Mouse (Mus musculus): ENCODE data around the gene Smurf2. TPM values are rescaled to one million over a fixed set of nuclear protein-coding genes. Genes with fewer than 3 reads are reported as not detected.
"Not testable (repeated sequence)": the region's sequence is repeated elsewhere in the genome, so short reads cannot be mapped to it uniquely, and the experiment has no call there.

Gene Smurf2
- total and polyA plus RNA-seq, 3 experiments = 9.5 to 41.0 (median 39.9) TPM

DNA sequence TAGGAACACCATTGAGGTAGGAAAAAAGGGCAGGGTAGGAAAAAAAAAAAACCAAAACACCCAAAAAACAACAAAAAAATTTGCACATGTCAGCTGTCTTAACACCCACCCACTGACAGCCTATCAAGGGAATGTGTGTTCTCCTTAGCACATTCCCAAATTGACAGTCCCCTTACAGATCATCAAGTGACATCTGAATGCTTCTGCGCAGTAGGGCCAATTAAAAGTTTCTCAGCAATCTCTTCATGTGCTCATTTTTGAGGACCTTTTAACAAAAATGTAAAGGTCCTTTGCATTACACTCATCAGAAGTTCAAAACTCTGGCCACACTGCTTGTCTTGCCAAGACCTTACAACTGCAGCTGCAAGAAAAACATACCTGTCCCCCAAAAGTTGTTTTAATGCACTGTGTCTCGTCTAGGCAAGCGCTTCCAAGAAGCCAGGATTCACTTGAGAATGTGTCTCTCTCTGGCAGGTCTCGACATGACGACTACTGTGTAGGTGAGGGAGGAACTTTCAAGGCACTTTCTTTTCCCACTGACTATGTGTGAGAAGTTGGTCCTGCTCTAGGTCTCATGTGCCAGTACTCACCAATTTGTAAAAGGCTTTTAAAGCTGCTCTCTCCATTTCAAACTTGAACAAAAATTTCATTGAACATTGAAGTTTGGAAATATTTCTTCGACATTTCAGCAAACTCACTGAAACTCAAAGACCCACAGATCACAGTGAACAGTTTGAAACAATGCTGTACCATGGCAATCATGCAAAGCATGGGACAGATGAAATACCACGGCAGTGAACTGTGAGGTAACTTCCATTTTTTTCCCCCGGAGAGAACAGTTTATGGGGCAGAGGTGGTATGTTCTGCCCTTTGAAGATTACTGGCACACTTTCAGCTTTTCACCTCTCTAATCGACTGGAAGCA lies 137.4 kb downstream of the Smurf2 start:
- H3K4me1 ChIP-seq (ENCODE audit: control insufficient read depth, insufficient read depth, low read length) = peaks cover 6% of the 10 kb centered on the region
- TF ChIP-seq CTCF (IDR thresholded peaks at IDR 0.05) = no peak
- no peak for TF ChIP-seq EP300 (IDR thresholded peaks at IDR 0.05; ENCODE audit: insufficient read depth, low read depth, low read length)
- TF ChIP-seq POLR2A (IDR thresholded peaks at IDR 0.05; ENCODE audit: insufficient read depth, low read depth, low read length) = no peak
- H3K4me3 ChIP-seq = peak overlapping the region; percentile 1; the same call in 1 of the 2 replicates
- H3K9ac ChIP-seq (ENCODE audit: low read depth, low read length) = no peak overlapping the region
- H3K27ac ChIP-seq = no peak overlapping the region
- no peak for DNase-seq
- no peaks in the 10 kb centered on the region for H3K27me3 ChIP-seq (ENCODE audit: control insufficient read depth, insufficient read depth, low read length)
- intact Hi-C loops (cut with DNase I) = loop anchor here (10.0 kb wide), 1 partner anchor 508 kb away; the partner anchor contains the start of genes Smarcd2 and Tcam1
- H3K36me3 ChIP-seq (ENCODE audit: control insufficient read depth, insufficient read depth, low read length) = peaks cover 64% of the 10 kb centered on the region
- 51% methylated on average over 9 of the region's 9 CpGs for WGBS
- peaks cover 1% of the 10 kb centered on the region; the same call in 1 of the 2 replicates for H3K79me2 ChIP-seq (replicated peaks; ENCODE audit: control insufficient read depth, insufficient read depth, low read length)

- peaks cover 67% of the 10 kb centered on the region for H3K36me3 ChIP-seq (ENCODE audit: control insufficient read depth, insufficient read depth, low read length)
- not testable (repeated sequence) for H3K79me2 ChIP-seq (replicated peaks; ENCODE audit: control insufficient read depth, insufficient read depth, low read length); H3K9ac ChIP-seq (ENCODE audit: low read depth, low read length); H3K27ac ChIP-seq; H3K4me3 ChIP-seq; DNase-seq; H3K4me1 ChIP-seq (ENCODE audit: control insufficient read depth, insufficient read depth, low read length); H3K27me3 ChIP-seq (ENCODE audit: control insufficient read depth, insufficient read depth, low read length)
- WGBS = 76% methylated on average over 7 of the region's 7 CpGs
- intact Hi-C loops (cut with DNase I) = loop anchor here (10.0 kb wide), 1 partner anchor 507 kb away; the partner anchor contains the start of genes Smarcd2 and Tcam1
Observed at GRCm38 (mm10) chr11:106782271-106782670, 138.2 kb downstream of the Smurf2 start.

DNA sequence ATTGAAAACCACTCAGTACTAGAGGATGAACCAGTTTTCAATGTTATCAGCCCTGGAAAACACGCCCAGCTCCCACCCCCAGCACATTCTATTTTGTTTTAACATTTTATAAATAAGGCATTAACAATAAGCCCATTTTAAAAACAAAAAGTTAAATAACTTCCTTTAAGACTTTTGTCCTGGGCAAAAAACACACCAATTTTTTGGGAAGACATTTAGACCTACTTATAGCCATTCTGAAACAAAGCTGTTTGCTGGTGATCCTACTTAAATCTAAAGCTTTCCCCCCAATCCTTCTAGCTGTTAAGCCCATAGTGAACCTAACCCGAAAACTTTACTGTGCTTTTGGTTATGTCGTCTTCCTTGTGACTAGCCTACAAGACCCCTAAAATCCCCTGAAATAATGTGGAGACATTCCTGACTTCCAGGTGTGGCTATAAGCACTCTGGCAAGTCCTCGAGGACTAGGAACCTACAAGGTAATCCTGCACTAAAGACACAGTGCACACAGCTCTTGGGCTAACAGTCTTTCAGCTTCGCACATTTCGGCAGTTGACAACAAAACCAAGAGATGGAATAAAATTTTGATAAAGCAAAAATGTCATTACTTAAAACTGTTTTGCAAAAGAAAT lies 139.8 kb downstream of the Smurf2 start:
- 74% methylated on average over 6 of the region's 6 CpGs for WGBS
- TF ChIP-seq POLR2A (IDR thresholded peaks at IDR 0.05; ENCODE audit: insufficient read depth, low read depth, low read length) (peak; percentile 37; the same call in 1 of the 2 replicates), EP300 (IDR thresholded peaks at IDR 0.05; ENCODE audit: insufficient read depth, low read depth, low read length) (no peak), CTCF (IDR thresholded peaks at IDR 0.05) (no peak)
- Histone ChIP-seq H3K27ac (peak overlapping the region; percentile 83), H3K9ac (ENCODE audit: low read depth, low read length) (no peak overlapping the region), H3K4me3 (no peak overlapping the region), H3K36me3 (ENCODE audit: control insufficient read depth, insufficient read depth, low read length) (peaks cover 57% of the 10 kb centered on the region), H3K27me3 (ENCODE audit: control insufficient read depth, insufficient read depth, low read length) (no peaks in the 10 kb centered on the region), H3K4me1 (ENCODE audit: control insufficient read depth, insufficient read depth, low read length) (peaks cover 5% of the 10 kb centered on the region), H3K79me2 (replicated peaks; ENCODE audit: control insufficient read depth, insufficient read depth, low read length) (no peaks in the 10 kb centered on the region)
- no peak for DNase-seq
- intact Hi-C loops (cut with DNase I) = loop anchor here (10.0 kb wide), 1 partner anchor 506 kb away; the partner anchor contains the start of genes Smarcd2 and Tcam1

GRCm38 (mm10) chr11:106780089-106780425 lies 140.5 kb downstream of the Smurf2 start:
- Histone ChIP-seq H3K4me3 (peak overlapping the region; percentile 63), H3K79me2 (replicated peaks; ENCODE audit: control insufficient read depth, insufficient read depth, low read length) (no peaks in the 10 kb centered on the region), H3K9ac (ENCODE audit: low read depth, low read length) (peak overlapping the region; percentile 25; the same call in 1 of the 2 replicates), H3K27me3 (ENCODE audit: control insufficient read depth, insufficient read depth, low read length) (no peaks in the 10 kb centered on the region), H3K27ac (peak overlapping the region; percentile 83), H3K4me1 (ENCODE audit: control insufficient read depth, insufficient read depth, low read length) (peaks cover 5% of the 10 kb centered on the region), H3K36me3 (ENCODE audit: control insufficient read depth, insufficient read depth, low read length) (peaks cover 51% of the 10 kb centered on the region)
- intact Hi-C loops (cut with DNase I) = loop anchor here (10.0 kb wide), 1 partner anchor 505 kb away; the partner anchor contains the start of genes Smarcd2 and Tcam1
- 63% methylated on average over 4 of the region's 4 CpGs for WGBS
- DNase-seq = no peak
- TF ChIP-seq CTCF (IDR thresholded peaks at IDR 0.05) (no peak), POLR2A (IDR thresholded peaks at IDR 0.05; ENCODE audit: insufficient read depth, low read depth, low read length) (no peak), EP300 (IDR thresholded peaks at IDR 0.05; ENCODE audit: insufficient read depth, low read depth, low read length) (no peak)

DNA sequence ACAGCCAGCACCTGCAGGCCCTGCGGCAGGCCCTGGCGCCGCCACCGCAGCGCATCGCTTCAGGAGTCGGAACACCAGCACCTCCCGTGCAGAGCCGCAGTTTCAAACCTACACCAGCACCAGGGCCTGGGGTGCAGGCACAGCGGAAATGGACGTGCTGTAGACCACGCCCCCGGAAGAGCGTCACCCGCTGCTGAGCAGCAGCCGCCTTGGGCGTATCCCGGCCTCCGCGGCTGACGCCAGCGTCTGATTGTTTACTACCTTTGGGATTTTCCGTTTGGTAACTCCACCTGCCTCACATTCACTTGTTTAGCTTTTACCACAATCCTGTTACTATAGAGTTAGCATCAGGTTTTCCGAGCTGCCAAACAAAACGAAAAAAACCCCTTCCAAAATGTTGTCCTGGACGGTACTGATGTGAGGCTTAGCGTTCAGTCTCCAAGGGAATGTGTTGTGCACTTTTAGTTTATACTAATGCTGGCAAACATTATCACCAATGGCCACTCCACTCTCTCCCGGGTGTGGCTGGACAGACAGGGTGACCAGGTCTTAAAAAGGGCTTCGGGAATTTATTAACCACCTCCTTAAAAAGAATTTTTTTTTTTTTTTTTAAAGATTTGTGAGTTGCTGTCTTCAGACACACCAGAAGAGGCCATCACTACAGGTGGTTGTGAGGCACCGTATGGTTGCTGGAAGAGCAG lies 141.0 kb downstream of the Smurf2 start, which contains the start of gene Polg2:
Gene Polg2 (minus strand): TSS at position 150 of the 701 bp plus-strand sequence.
- intact Hi-C loops (cut with DNase I) = loop anchor here (1.0 to 10.0 kb wide), 2 partner anchors 9 to 505 kb away; partner anchors contain the start of genes Smarcd2 and Tcam1
- Histone ChIP-seq H3K4me3 (peak within 1 kb of the TSS; percentile 63), H3K9ac (ENCODE audit: low read depth, low read length) (peak within 1 kb of the TSS; percentile 95), H3K4me1 (ENCODE audit: control insufficient read depth, insufficient read depth, low read length) (peaks cover 5% of the 10 kb centered on the region), H3K27me3 (ENCODE audit: control insufficient read depth, insufficient read depth, low read length) (no peaks in the 10 kb centered on the region), H3K36me3 (ENCODE audit: control insufficient read depth, insufficient read depth, low read length) (peaks cover 46% of the 10 kb centered on the region), H3K27ac (peak within 1 kb of the TSS; percentile 83), H3K79me2 (replicated peaks; ENCODE audit: control insufficient read depth, insufficient read depth, low read length) (no peaks in the 10 kb centered on the region)
- 0 out of 2 replicates have a peak, but pooled peaks have one; percentile 71 for TF ChIP-seq EP300 (IDR thresholded peaks at IDR 0.05; ENCODE audit: insufficient read depth, low read depth, low read length)
- TF ChIP-seq POLR2A (IDR thresholded peaks at IDR 0.05; ENCODE audit: insufficient read depth, low read depth, low read length) = peak; percentile 91
- TF ChIP-seq CTCF (IDR thresholded peaks at IDR 0.05) = no peak; the same call in 1 of the 2 replicates
- 1% methylated on average over 30 of the region's 30 CpGs for WGBS
- peak; percentile 94 to 96 for DNase-seq
